Mouse (Mus musculus): ENCODE measurements around the gene Aox2.

GRCm38 (mm10) chr1:58401396-58401795 lies 123.3 kb downstream of the Aox2 start:
- TF ChIP-seq CTCF (IDR thresholded peaks at IDR 0.05; ENCODE audit: low read depth) (no peak), EP300 (optimal IDR thresholded peaks at IDR 0.05) (no peak)

All from stomach, postnatal 0 days (tissue).